Mouse (Mus musculus) MEL (cell line): ENCODE results near the gene Smarcc2. TPM values are rescaled to one million over a fixed set of nuclear protein-coding genes. Genes with fewer than 3 reads are reported as not detected.

Experiments used
- DNase-seq: peaks from one replicate; pipeline ENCODE4 v3.0.0; 2011; ENCODE audit warnings: low read depth, low spot score
- H3K27ac ChIP-seq: 2 replicates; pipeline ENCODE4 v1.5.1; 2012; ENCODE audit warnings: low read depth, mild to moderate bottlenecking, control low read depth, low read length, moderate library complexity; ENCODE audit not compliant: control insufficient read depth
- H3K27me3 ChIP-seq, 2 experiments: fragments of 150-350 bp in 1 of 2; sonication (generic) in 1 of 2; 2 replicates each; pipeline ENCODE4 v1.6.1; 2012; ENCODE audit warnings: low read length in 2 of 2, mild to moderate bottlenecking in 2 of 2, improper control_type of control experiment in 1 of 2, moderate library complexity in 1 of 2; ENCODE audit not compliant: insufficient read depth in 2 of 2, control insufficient read depth in 1 of 2
- H3K36me3 ChIP-seq, 2 experiments: 2 replicates each; pipeline ENCODE4 v1.6.1; 2012 to 2014; ENCODE audit warnings: low read length in 2 of 2, improper control_type of control experiment in 1 of 2, inconsistent platforms in 1 of 2, mild to moderate bottlenecking in 1 of 2; ENCODE audit not compliant: insufficient read depth in 2 of 2, control insufficient read depth in 1 of 2
- H3K4me1 ChIP-seq, 2 experiments: fragments of 150-350 bp in 1 of 2; sonication (generic) in 1 of 2; 2 replicates each; pipeline ENCODE4 v1.6.1; 2012; ENCODE audit warnings: low read length in 2 of 2, improper control_type of control experiment in 1 of 2, mild to moderate bottlenecking in 1 of 2; ENCODE audit not compliant: insufficient read depth in 2 of 2, control insufficient read depth in 1 of 2
- H3K4me3 ChIP-seq, 2 experiments: fragments of 150-350 bp in 1 of 2; sonication (generic) in 1 of 2; 2 replicates each; pipeline ENCODE4 v1.5.1; 2012; ENCODE audit warnings: low read depth in 2 of 2, low read length in 2 of 2, mild to moderate bottlenecking in 2 of 2, moderate library complexity in 2 of 2, control low read depth in 1 of 2, improper control_type of control experiment in 1 of 2; ENCODE audit not compliant: control insufficient read depth in 1 of 2, insufficient read depth in 1 of 2
- H3K79me2 ChIP-seq: 2 replicates; pipeline ENCODE4 v1.6.1; 2012; ENCODE audit warnings: mild to moderate bottlenecking, low read length, moderate library complexity; ENCODE audit not compliant: control insufficient read depth, poor library complexity, insufficient read depth
- H3K9ac ChIP-seq: 2 replicates; pipeline ENCODE4 v1.6.1; 2012; ENCODE audit warnings: low read depth, mild to moderate bottlenecking, control low read depth, low read length, moderate library complexity; ENCODE audit not compliant: control insufficient read depth, poor library complexity, severe bottlenecking
- H3K9me3 ChIP-seq: fragments of 150-350 bp; sonication (generic); replicated peaks from 2 replicates; pipeline ENCODE4 v1.6.1; 2012; ENCODE audit warnings: mild to moderate bottlenecking, low read length, improper control_type of control experiment, moderate library complexity; ENCODE audit not compliant: insufficient read depth
- BHLHE40 ChIP-seq: IDR thresholded peaks from 2 replicates; pipeline ENCODE4 v1.6.1; 2012; ENCODE audit warnings: low read depth, mild to moderate bottlenecking, inconsistent platforms, low read length, improper control_type of control experiment, borderline replicate concordance
- CHD1 ChIP-seq: IDR thresholded peaks from 2 replicates; pipeline ENCODE4 v1.6.1; 2012; ENCODE audit warnings: low read depth, mild to moderate bottlenecking, inconsistent platforms, low read length, improper control_type of control experiment
- ELF1 ChIP-seq: IDR thresholded peaks from 2 replicates; pipeline ENCODE4 v1.6.1; 2014; ENCODE audit warnings: low read depth, mild to moderate bottlenecking, inconsistent platforms, low read length, improper control_type of control experiment, moderate library complexity
- EP300 ChIP-seq, 2 experiments: IDR thresholded peaks; 2 replicates each; pipeline ENCODE4 v1.6.1; 2011; ENCODE audit warnings: improper control_type of control experiment in 2 of 2, low read length in 2 of 2, low read depth in 1 of 2, mild to moderate bottlenecking in 1 of 2
- ETS1 ChIP-seq: IDR thresholded peaks from 2 replicates; pipeline ENCODE4 v1.6.1; 2012; ENCODE audit warnings: low read depth, mild to moderate bottlenecking, inconsistent platforms, low read length, improper control_type of control experiment, moderate library complexity
- GATA1 ChIP-seq: IDR thresholded peaks from 2 replicates; pipeline ENCODE4 v1.6.1; 2011; ENCODE audit warnings: low read depth, low read length, improper control_type of control experiment
- HCFC1 ChIP-seq: IDR thresholded peaks from 2 replicates; pipeline ENCODE4 v1.6.1; 2012; ENCODE audit warnings: low read depth, mild to moderate bottlenecking, inconsistent platforms, low read length, improper control_type of control experiment, moderate library complexity
- KAT2A ChIP-seq: conservative IDR thresholded peaks from 2 replicates; pipeline ENCODE4 v1.6.1; 2012; ENCODE audit warnings: low read depth, low read length, improper control_type of control experiment, inconsistent platforms
- MAFK ChIP-seq: IDR thresholded peaks from 2 replicates; pipeline ENCODE4 v1.6.1; 2011; ENCODE audit warnings: low read depth, mild to moderate bottlenecking, low read length, improper control_type of control experiment, borderline replicate concordance
- MAZ ChIP-seq: IDR thresholded peaks from 2 replicates; pipeline ENCODE4 v1.6.1; 2012; ENCODE audit warnings: low read depth, mild to moderate bottlenecking, inconsistent platforms, low read length, improper control_type of control experiment
- MEF2A ChIP-seq: IDR thresholded peaks from 2 replicates; pipeline ENCODE4 v1.6.1; 2014; ENCODE audit warnings: low read depth, mild to moderate bottlenecking, inconsistent platforms, low read length, improper control_type of control experiment; ENCODE audit not compliant: poor library complexity, insufficient replicate concordance, severe bottlenecking; ENCODE audit errors: extremely low read depth
- MXI1 ChIP-seq: IDR thresholded peaks from 2 replicates; pipeline ENCODE4 v1.6.1; 2011; ENCODE audit warnings: mild to moderate bottlenecking, low read depth, low read length, improper control_type of control experiment
- MYB ChIP-seq: IDR thresholded peaks from 2 replicates; pipeline ENCODE4 v1.6.1; 2011; ENCODE audit warnings: mild to moderate bottlenecking, low read depth, low read length, improper control_type of control experiment
- MYC ChIP-seq: IDR thresholded peaks from 2 replicates; pipeline ENCODE4 v1.6.1; 2011; ENCODE audit warnings: low read depth, mild to moderate bottlenecking, low read length, improper control_type of control experiment, moderate library complexity
- NELFE ChIP-seq: IDR thresholded peaks from 2 replicates; pipeline ENCODE4 v1.6.1; 2011; ENCODE audit warnings: low read depth, low read length, improper control_type of control experiment
- NRF1 ChIP-seq: IDR thresholded peaks from 2 replicates; pipeline ENCODE4 v1.6.1; 2014; ENCODE audit warnings: low read depth, mild to moderate bottlenecking, inconsistent platforms, low read length, improper control_type of control experiment, moderate library complexity; ENCODE audit not compliant: poor library complexity, insufficient read depth, severe bottlenecking
- POLR2A ChIP-seq, 2 experiments: IDR thresholded peaks; 2 replicates each; pipeline ENCODE4 v1.6.1; 2011 to 2012; ENCODE audit warnings: low read length in 2 of 2, mild to moderate bottlenecking in 2 of 2, control low read depth in 1 of 2, improper control_type of control experiment in 1 of 2, low read depth in 1 of 2, moderate library complexity in 1 of 2; ENCODE audit not compliant: control insufficient read depth in 1 of 2, insufficient read depth in 1 of 2, poor library complexity in 1 of 2
- POLR2AphosphoS2 ChIP-seq: IDR thresholded peaks from 2 replicates; pipeline ENCODE4 v1.6.1; 2011; ENCODE audit warnings: low read length, improper control_type of control experiment
- POLR2AphosphoS5 ChIP-seq: IDR thresholded peaks from 2 replicates; pipeline ENCODE4 v1.6.1; 2012; ENCODE audit warnings: low read depth, borderline replicate concordance, mild to moderate bottlenecking, inconsistent platforms, low read length, moderate library complexity, mixed read lengths
- RAD21 ChIP-seq: IDR thresholded peaks from 2 replicates; pipeline ENCODE4 v1.6.1; 2011; ENCODE audit warnings: mild to moderate bottlenecking, low read depth, low read length, improper control_type of control experiment
- RCOR1 ChIP-seq: IDR thresholded peaks from 2 replicates; pipeline ENCODE4 v1.6.1; 2012; ENCODE audit warnings: low read depth, mild to moderate bottlenecking, inconsistent platforms, low read length, improper control_type of control experiment
- SMC3 ChIP-seq: IDR thresholded peaks from 2 replicates; pipeline ENCODE4 v1.6.1; 2011; ENCODE audit warnings: low read depth, low read length, improper control_type of control experiment
- TBP ChIP-seq: IDR thresholded peaks from 2 replicates; pipeline ENCODE4 v1.8.0; 2011; ENCODE audit warnings: low read depth, low read length, improper control_type of control experiment
- UBTF ChIP-seq: IDR thresholded peaks from 2 replicates; pipeline ENCODE4 v1.6.1; 2012; ENCODE audit warnings: low read depth, mild to moderate bottlenecking, inconsistent platforms, low read length, improper control_type of control experiment, moderate library complexity, borderline replicate concordance; ENCODE audit not compliant: insufficient read depth
- USF1 ChIP-seq: IDR thresholded peaks from 2 replicates; pipeline ENCODE4 v1.6.1; 2014; ENCODE audit warnings: low read depth, mild to moderate bottlenecking, inconsistent platforms, low read length, improper control_type of control experiment, moderate library complexity
- USF2 ChIP-seq, 2 experiments: IDR thresholded peaks; 2 replicates each; pipeline ENCODE4 v1.6.1; 2011 to 2012; ENCODE audit warnings: improper control_type of control experiment in 2 of 2, low read length in 2 of 2, borderline replicate concordance in 1 of 2, inconsistent platforms in 1 of 2, low read depth in 1 of 2, mild to moderate bottlenecking in 1 of 2; ENCODE audit not compliant: insufficient read depth in 1 of 2
- ZC3H11A ChIP-seq: IDR thresholded peaks from 2 replicates; pipeline ENCODE4 v1.6.1; 2012; ENCODE audit warnings: low read depth, mild to moderate bottlenecking, inconsistent platforms, low read length, improper control_type of control experiment
- ZKSCAN1 ChIP-seq: IDR thresholded peaks from 2 replicates; pipeline ENCODE4 v1.6.1; 2012; ENCODE audit warnings: low read depth, mild to moderate bottlenecking, inconsistent platforms, low read length, improper control_type of control experiment, moderate library complexity
- ZMIZ1 ChIP-seq: IDR thresholded peaks from 2 replicates; pipeline ENCODE4 v1.6.1; 2012; ENCODE audit warnings: low read depth, mild to moderate bottlenecking, inconsistent platforms, low read length, improper control_type of control experiment, moderate library complexity
- ZNF384 ChIP-seq: IDR thresholded peaks from 2 replicates; pipeline ENCODE4 v1.6.1; 2012; ENCODE audit warnings: low read depth, mild to moderate bottlenecking, inconsistent platforms, low read length, improper control_type of control experiment
- polyA plus RNA-seq, 2 experiments: library from polyadenylated mRNA; stranded (reverse) in 1 of 2; unstranded in 1 of 2; fragments of >175 nt in 1 of 2; fragments of >200 nt in 1 of 2; gene quantifications; 2 replicates each; pipeline versions ENCODE4 v1.2.1 to v1.2.4; 2012; ENCODE audit warnings: low replicate concordance in 2 of 2, low read depth in 1 of 2; ENCODE audit not compliant: insufficient read length in 2 of 2, insufficient read depth in 1 of 2, missing spikeins in 1 of 2
- total RNA-seq: library from RNA; depleted of rRNA; stranded (reverse); fragments of 300-350 nt; gene quantifications from 2 replicates; pipeline ENCODE4 v1.2.3, GENCODE M21; 2012

The Smarcc2 gene
- total and polyA plus RNA-seq, 3 experiments, result 24.8 to 226 (median 68.8) TPM

DNA sequence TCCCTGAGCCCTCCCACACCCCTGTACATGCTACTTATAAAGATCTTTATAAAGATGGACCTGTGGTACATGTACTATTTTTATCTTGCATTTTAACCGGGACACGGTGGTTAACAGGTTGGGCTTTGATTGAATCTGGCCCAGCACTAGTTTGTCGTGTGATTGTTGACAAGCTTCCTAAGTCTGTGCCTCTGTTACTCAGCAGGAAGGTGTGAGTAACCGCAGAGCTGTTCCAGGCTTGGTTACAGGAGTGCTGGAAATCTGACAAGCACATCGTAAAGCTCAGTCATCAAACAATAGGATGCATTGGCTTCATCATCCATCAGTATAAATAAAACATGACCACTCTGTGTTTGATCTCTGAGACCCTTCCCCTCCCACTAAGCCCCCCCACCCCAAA lies 36.6 kb upstream of the Smarcc2 start:
- Histone ChIP-seq H3K36me3 (peaks cover 4 to 20% of the 10 kb centered on the region in 2 experiments), H3K4me3 (no peak overlapping the region)
- TF ChIP-seq RCOR1, result 0 out of 2 replicates have a peak, but pooled peaks have one; percentile 21
- TF ChIP-seq MXI1, result no peak

DNA sequence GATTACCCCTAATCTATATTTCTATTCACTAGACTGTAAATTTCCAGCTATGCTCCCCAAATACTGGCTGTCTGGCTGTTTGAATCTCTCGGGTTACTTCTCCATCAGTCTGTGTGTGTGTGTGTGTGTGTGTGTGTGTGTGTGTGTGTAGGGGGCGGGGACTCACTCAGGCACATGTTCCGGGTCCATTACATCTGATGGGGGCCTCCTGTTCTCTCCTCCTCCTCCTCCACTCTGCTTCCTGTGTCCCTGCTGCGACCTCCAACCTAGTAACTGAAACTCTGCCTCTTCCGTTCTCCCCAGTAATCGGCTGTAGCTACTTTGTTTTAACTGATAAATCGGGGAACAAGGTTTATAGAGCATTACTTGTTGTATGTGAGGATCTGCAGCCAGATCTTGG lies 34.4 kb upstream of the Smarcc2 start:
- peaks cover 9 to 20% of the 10 kb centered on the region in 2 experiments for H3K36me3 ChIP-seq
- peak; percentile 86 for DNase-seq
- H3K9ac ChIP-seq, result peak overlapping the region; percentile 53
- H3K4me1 ChIP-seq, result peaks cover 4 to 13% of the 10 kb centered on the region in 2 experiments
- H3K79me2 ChIP-seq, result no peaks in the 10 kb centered on the region
- H3K4me3 ChIP-seq, result peak overlapping the region; percentile 17 to 25
- H3K27me3 ChIP-seq, result no peaks in the 10 kb centered on the region
- H3K27ac ChIP-seq, result peak overlapping the region; percentile 87
- H3K9me3 ChIP-seq, result no peaks in the 10 kb centered on the region
- TF ChIP-seq GATA1 (peak; percentile 16; the same call in 1 of the 2 replicates), MYB (peak; percentile 60; the same call in 1 of the 2 replicates), ZMIZ1 (peak; percentile 42; the same call in 1 of the 2 replicates), NRF1 (no peak), ZKSCAN1 (no peak), POLR2AphosphoS2 (0 out of 2 replicates have a peak, but pooled peaks have one; percentile 55), NELFE (peak; percentile 48; the same call in 1 of the 2 replicates), ZC3H11A (no peak), HCFC1 (peak; percentile 74), MYC (peak; percentile 94), USF2 (IDR thresholded peaks at IDR 0.05; ENCODE audit: borderline replicate concordance in 1 of 2, insufficient read depth in 1 of 2, low read depth in 1 of 2, low read length in 2 of 2) (no peak), SMC3 (no peak), USF1 (peak; percentile 50), RCOR1 (no peak), ZNF384 (no peak), MAZ (peak; percentile 68; the same call in 1 of the 2 replicates), KAT2A (no peak; the same call in 1 of the 2 replicates), UBTF (no peak), POLR2A (IDR thresholded peaks at IDR 0.05; ENCODE audit: control insufficient read depth in 1 of 2, insufficient read depth in 1 of 2, low read depth in 1 of 2, low read length in 2 of 2, poor library complexity in 1 of 2) (peak in 1 of 2 experiments; percentile 42; a peak in 1 of 4 replicates), MEF2A (no peak), EP300 (IDR thresholded peaks at IDR 0.05; ENCODE audit: low read depth in 1 of 2, low read length in 2 of 2) (peak; percentile 21 to 68; a peak in 3 of 4 replicates), MAFK (no peak), ETS1 (peak; percentile 74), TBP (no peak), MXI1 (peak; percentile 87), CHD1 (no peak), POLR2AphosphoS5 (no peak), BHLHE40 (peak; percentile 28; the same call in 1 of the 2 replicates), ELF1 (peak; percentile 77), RAD21 (no peak)

More for the DNA sequence above, 36.6 kb upstream of the Smarcc2 start:
- no peak for DNase-seq
- Histone ChIP-seq H3K9ac (no peak overlapping the region), H3K9me3 (no peaks in the 10 kb centered on the region), H3K4me1 (peaks cover 4 to 13% of the 10 kb centered on the region in 2 experiments), H3K79me2 (no peaks in the 10 kb centered on the region), H3K27ac (no peak overlapping the region), H3K27me3 (no peaks in the 10 kb centered on the region)
